Mouse (Mus musculus): Measurements from ENCODE around the gene Pram1. TPM values are rescaled to one million over a fixed set of nuclear protein-coding genes. Genes with fewer than 3 reads are reported as not detected.

The Pram1 gene
- polyA plus RNA-seq, 2 experiments from 2014 or later = 0.40 to 0.85 TPM

GRCm38 (mm10) chr17:33673837-33674236 lies 36.0 kb downstream of the Pram1 start:
- ATAC-seq = no peak

DNA sequence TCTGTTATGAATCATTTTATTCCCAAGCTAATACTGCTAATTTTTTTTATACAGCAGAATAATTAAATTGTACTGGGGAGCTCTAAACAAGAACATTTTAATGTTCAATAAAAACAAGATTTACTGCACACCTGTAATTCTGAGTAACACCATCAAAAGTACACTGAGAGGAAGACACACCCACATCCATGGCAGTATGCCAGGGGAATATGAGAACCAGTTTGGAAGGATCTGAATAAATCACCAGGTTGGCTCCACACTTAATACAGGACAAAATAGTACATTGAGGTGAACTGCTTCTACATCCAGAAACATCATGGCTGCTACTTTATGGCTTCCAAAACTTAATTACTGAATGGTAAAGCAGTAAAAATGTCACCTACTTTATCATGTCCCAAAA lies 37.6 kb downstream of the Pram1 start:
- ATAC-seq = no peak

DNA sequence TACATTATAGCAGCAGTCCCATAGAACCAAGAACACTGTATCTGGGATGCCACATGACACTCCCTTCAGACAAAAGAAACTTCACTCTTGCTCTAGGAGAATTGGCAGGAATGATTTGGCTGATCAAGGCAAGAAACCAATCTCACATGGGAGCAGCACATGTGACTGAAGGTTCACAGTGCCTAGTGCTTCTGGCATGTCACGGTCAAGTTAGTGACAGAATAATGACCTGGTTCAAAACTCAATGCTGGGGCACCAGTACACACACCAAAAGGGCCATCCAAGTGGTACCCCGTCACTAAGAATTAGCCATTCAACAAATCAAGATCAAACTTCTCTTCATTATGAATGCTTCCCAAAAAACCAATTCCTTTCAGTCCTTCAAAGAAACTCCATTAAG lies 38.2 kb downstream of the Pram1 start:
- no peak for ATAC-seq

- ATAC-seq = no peak
These were observed 40.9 kb downstream of the Pram1 start for GRCm38 (mm10) chr17:33678771-33679170.

GRCm38 (mm10) chr17:33681767-33682166 lies 43.9 kb downstream of the Pram1 start:
- ATAC-seq = no peak

GRCm38 (mm10) chr17:33684671-33685231 lies 46.9 kb downstream of the Pram1 start:
- ATAC-seq = peak; percentile 66

GRCm38 (mm10) chr17:33685249-33685653 lies 47.4 kb downstream of the Pram1 start:
- peak; percentile 77 for ATAC-seq

- no peak for ATAC-seq
These were observed 48.9 kb downstream of the Pram1 start, which contains the start of gene Hnrnpm for GRCm38 (mm10) chr17:33686760-33687159. TSS of gene Hnrnpm (minus strand) at chr17:33686860.

Other genes starting within 250 kb of the Pram1 start
- 10 to 100 TPM in 1 of 2 experiments, 1 to 10 TPM in 1; 9.0 to 13.8 TPM for gene Zfp101, start 243.4 kb upstream of the Pram1 start, polyA plus RNA-seq (2017; shearing (Covaris generic))
- gene Actl9, start 205.2 kb upstream of the Pram1 start, polyA plus RNA-seq (2017; shearing (Covaris generic)) = not detected
- 10 to 100 TPM; 49.7 to 56.7 TPM for gene Adamts10, start 113.9 kb upstream of the Pram1 start, polyA plus RNA-seq (2017; shearing (Covaris generic))
- 10 to 100 TPM; 70.7 to 88.5 TPM for gene Myo1f, start 82.3 kb upstream of the Pram1 start, polyA plus RNA-seq (2017; shearing (Covaris generic))
- gene Zfp414, start 9.0 kb upstream of the Pram1 start, polyA plus RNA-seq (2017; shearing (Covaris generic)) = 10 to 100 TPM; 53.6 to 65.2 TPM
- 100 to 1,000 TPM; 338 to 341 TPM for gene Hnrnpm, start 48.8 kb downstream of the Pram1 start, polyA plus RNA-seq (2017; shearing (Covaris generic))
- gene March2, start 80.6 kb downstream of the Pram1 start, polyA plus RNA-seq (2017; shearing (Covaris generic)) = 10 to 100 TPM; 27.2 to 33.5 TPM
- 100 to 1,000 TPM; 227 to 308 TPM for gene Rab11b, start 122.5 kb downstream of the Pram1 start, polyA plus RNA-seq (2017; shearing (Covaris generic))
- 1 to 10 TPM; 3.7 to 4.8 TPM for gene Angptl4, start 143.8 kb downstream of the Pram1 start, polyA plus RNA-seq (2017; shearing (Covaris generic))
- 1 to 10 TPM; 1.9 to 3.3 TPM for gene Kank3, start 172.5 kb downstream of the Pram1 start, polyA plus RNA-seq (2017; shearing (Covaris generic))
- 1,000 to 10,000 TPM; 1,524 to 2,342 TPM for gene Rps28, start 186.5 kb downstream of the Pram1 start, polyA plus RNA-seq (2017; shearing (Covaris generic))
- gene Ndufa7, start 186.5 kb downstream of the Pram1 start, polyA plus RNA-seq (2017; shearing (Covaris generic)) = 100 to 1,000 TPM; 389 to 432 TPM
- gene Cd320, start 205.0 kb downstream of the Pram1 start, polyA plus RNA-seq (2017; shearing (Covaris generic)) = 10 to 100 TPM; 11.4 to 15.9 TPM
- not detected for gene Gm7029, start 235.8 kb downstream of the Pram1 start, polyA plus RNA-seq (2017; shearing (Covaris generic))